Mouse (Mus musculus) stomach, embryonic 14.5 days (tissue): ENCODE results near the gene Il6st. TPM values are rescaled to one million over a fixed set of nuclear protein-coding genes. Genes with fewer than 3 reads are reported as not detected.
"Not testable (repeated sequence)": the region's sequence is repeated elsewhere in the genome, so short reads cannot be mapped to it uniquely, and the experiment has no call there.

ENCODE experiments used
- ATAC-seq: fragments of 200-750 bp; cut with Nextera tagmentation; 2 replicates; pipeline ENCODE4 v1.8.0; 2017; ENCODE audit warnings: low read depth, moderate TSS enrichment; ENCODE audit not compliant: insufficient number of reproducible peaks, insufficient read depth, low FRiP score
- H3K27ac ChIP-seq: fragments of 300-500 bp; sonication (generic); 2 replicates; pipeline ENCODE4 v1.5.1; 2014; ENCODE audit warnings: mild to moderate bottlenecking, low read length, moderate library complexity, mixed read lengths
- H3K27me3 ChIP-seq: fragments of 300-500 bp; sonication (generic); 2 replicates; pipeline ENCODE4 v1.6.1; 2014; ENCODE audit warnings: low read length, control low read depth, mixed read lengths; ENCODE audit not compliant: control insufficient read depth, insufficient read depth
- H3K36me3 ChIP-seq: fragments of 300-500 bp; sonication (generic); 2 replicates; pipeline ENCODE4 v1.6.1; 2014; ENCODE audit warnings: mild to moderate bottlenecking, control low read depth, low read length, moderate library complexity, mixed read lengths; ENCODE audit not compliant: control insufficient read depth, insufficient read depth
- H3K4me1 ChIP-seq: fragments of 300-500 bp; sonication (generic); 2 replicates; pipeline ENCODE4 v1.6.1; 2014; ENCODE audit warnings: low read length, control low read depth, mixed read lengths; ENCODE audit not compliant: control insufficient read depth, insufficient read depth
- H3K4me2 ChIP-seq: fragments of 300-500 bp; sonication (generic); replicated peaks from 2 replicates; pipeline ENCODE4 v1.6.1; 2014; ENCODE audit warnings: low read depth, low read length, control low read depth
- H3K4me3 ChIP-seq: fragments of 300-500 bp; sonication (generic); 2 replicates; pipeline ENCODE4 v1.5.1; 2014; ENCODE audit warnings: low read depth, low read length, control low read depth
- H3K9ac ChIP-seq: fragments of 300-500 bp; sonication (generic); replicated peaks from 2 replicates; pipeline ENCODE4 v1.6.1; 2014; ENCODE audit warnings: low read depth, mild to moderate bottlenecking, control low read depth, low read length, moderate library complexity, mixed read lengths
- H3K9me3 ChIP-seq: fragments of 300-500 bp; sonication (generic); 2 replicates; pipeline ENCODE4 v1.6.1; 2016; ENCODE audit warnings: low read depth, low read length, control low read depth; ENCODE audit not compliant: control insufficient read depth
- WGBS: fragments of 180-500 bp; shearing (Covaris S2); extraction: QIAGEN DNeasy Blood & Tissue Kit; methylation state at CpG from one replicate; pipeline ENCODE4 v1.1.7; 2014; 5-methylcytosine and 5-hydroxymethylcytosine counted together
- polyA plus RNA-seq: library from polyadenylated mRNA; unstranded; fragments of >200 nt; fragmentation: Nextera tagmentation; extraction: Ambion mirVana; gene quantifications from 2 replicates; pipeline ENCODE4 v1.2.1, GENCODE M21; 2014

The Il6st gene
- polyA plus RNA-seq, 1 experiment from 2014 or later, result 48.8 TPM

- ATAC-seq, result no peak
- no peaks in the 10 kb centered on the region for H3K27me3 ChIP-seq
- no peak overlapping the region for H3K4me3 ChIP-seq
- H3K27ac ChIP-seq, result no peak overlapping the region
- H3K4me1 ChIP-seq, result 0 out of 2 replicates have a peak, but pooled peaks cover 5% of the 10 kb centered on the region
- H3K4me2 ChIP-seq, result no peak overlapping the region
- no peak overlapping the region for H3K9ac ChIP-seq
- WGBS, result 49% methylated on average over 8 of the region's 8 CpGs
- no peaks in the 10 kb centered on the region for H3K9me3 ChIP-seq
- H3K36me3 ChIP-seq, result no peaks in the 10 kb centered on the region
Measured at GRCm38 (mm10) chr13:112425181-112425654, 38.7 kb upstream of the Il6st start.

- Histone ChIP-seq H3K4me1 (0 out of 2 replicates have a peak, but pooled peaks cover 5% of the 10 kb centered on the region), H3K36me3 (no peaks in the 10 kb centered on the region), H3K9ac (no peak overlapping the region), H3K9me3 (no peaks in the 10 kb centered on the region), H3K27ac (no peak overlapping the region), H3K27me3 (no peaks in the 10 kb centered on the region), H3K4me3 (no peak overlapping the region), H3K4me2 (no peak overlapping the region)
- 62% methylated on average over 13 of the region's 13 CpGs for WGBS
- ATAC-seq, result no peak
Measured at GRCm38 (mm10) chr13:112426265-112427135, 37.4 kb upstream of the Il6st start.

- H3K4me3 ChIP-seq, H3K36me3 ChIP-seq, H3K27ac ChIP-seq, H3K4me1 ChIP-seq, H3K9me3 ChIP-seq, H3K27me3 ChIP-seq, H3K4me2 ChIP-seq, H3K9ac ChIP-seq, ATAC-seq: not testable (repeated sequence)
- WGBS, result 93% methylated on average over 4 of the region's 4 CpGs
Measured at GRCm38 (mm10) chr13:112427136-112427470, 36.8 kb upstream of the Il6st start.

GRCm38 (mm10) chr13:112427521-112427920 is 36.3 kb upstream of the Il6st start:
- no peak overlapping the region for H3K4me2 ChIP-seq
- H3K9me3 ChIP-seq, result no peaks in the 10 kb centered on the region
- H3K4me1 ChIP-seq, result 0 out of 2 replicates have a peak, but pooled peaks cover 5% of the 10 kb centered on the region
- no peak overlapping the region for H3K9ac ChIP-seq
- no peak overlapping the region for H3K4me3 ChIP-seq
- 94% methylated on average over 15 of the region's 15 CpGs for WGBS
- no peak for ATAC-seq
- no peaks in the 10 kb centered on the region for H3K36me3 ChIP-seq
- no peak overlapping the region for H3K27ac ChIP-seq
- H3K27me3 ChIP-seq, result no peaks in the 10 kb centered on the region

- H3K27ac ChIP-seq, result no peak overlapping the region
- ATAC-seq, result no peak
- 49% methylated on average over 5 of the region's 5 CpGs for WGBS
Measured at GRCm38 (mm10) chr13:112433271-112433670, 30.6 kb upstream of the Il6st start.

GRCm38 (mm10) chr13:112435241-112436075 is 28.4 kb upstream of the Il6st start:
- no peak for ATAC-seq
- H3K27ac ChIP-seq, result no peak overlapping the region
- no peak overlapping the region for H3K9ac ChIP-seq
- no peaks in the 10 kb centered on the region for H3K36me3 ChIP-seq
- no peaks in the 10 kb centered on the region for H3K9me3 ChIP-seq
- H3K4me3 ChIP-seq, result no peak overlapping the region
- no peak overlapping the region for H3K4me2 ChIP-seq
- 45% methylated on average over 8 of the region's 8 CpGs for WGBS
- peaks cover 13% of the 10 kb centered on the region; the same call in 1 of the 2 replicates for H3K4me1 ChIP-seq
- H3K27me3 ChIP-seq, result no peaks in the 10 kb centered on the region

More at GRCm38 (mm10) chr13:112433271-112433670, 30.6 kb upstream of the Il6st start:
- no peak overlapping the region for H3K4me2 ChIP-seq
- H3K9ac ChIP-seq, result no peak overlapping the region
- no peaks in the 10 kb centered on the region for H3K9me3 ChIP-seq
- H3K36me3 ChIP-seq, result no peaks in the 10 kb centered on the region
- no peaks in the 10 kb centered on the region for H3K27me3 ChIP-seq
- no peak overlapping the region for H3K4me3 ChIP-seq
- H3K4me1 ChIP-seq, result peaks cover 3% of the 10 kb centered on the region; the same call in 1 of the 2 replicates

- Histone ChIP-seq H3K4me3 (no peak overlapping the region), H3K27ac (no peak overlapping the region), H3K4me1 (peaks cover 13% of the 10 kb centered on the region; the same call in 1 of the 2 replicates), H3K27me3 (no peaks in the 10 kb centered on the region), H3K9me3 (no peaks in the 10 kb centered on the region), H3K36me3 (no peaks in the 10 kb centered on the region), H3K9ac (no peak overlapping the region), H3K4me2 (no peak overlapping the region)
- WGBS, result 83% methylated on average over 7 of the region's 7 CpGs
- no peak for ATAC-seq
Measured at GRCm38 (mm10) chr13:112436288-112436687, 27.6 kb upstream of the Il6st start.
